Mouse (Mus musculus): ENCODE measurements around the gene Capn12. TPM values are rescaled to one million over a fixed set of nuclear protein-coding genes. Genes with fewer than 3 reads are reported as not detected.

Gene Capn12
- polyA plus RNA-seq, 1 experiment from 2014 or later: 0.54 TPM

DNA sequence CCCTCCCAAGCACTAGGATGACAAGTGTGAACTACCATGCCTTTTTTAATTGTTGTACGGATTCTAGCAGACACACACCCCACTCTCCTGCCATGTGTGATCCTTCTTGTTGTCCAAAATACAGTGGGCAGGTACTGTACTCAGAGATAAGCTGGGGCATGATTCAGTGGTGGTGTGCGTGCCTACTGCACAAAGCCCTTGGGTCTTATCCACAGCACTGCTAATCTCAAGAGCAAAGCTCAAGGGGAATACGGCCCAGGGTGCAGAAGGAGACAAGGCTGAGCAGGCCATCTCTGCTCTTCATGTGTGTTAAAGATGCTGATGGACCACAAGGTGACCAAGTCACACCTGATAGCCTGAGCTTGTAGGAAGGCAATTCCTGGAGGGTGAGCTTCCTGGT, 40.0 kb downstream of the Capn12 start:
- H3K36me3 ChIP-seq (ENCODE audit: control insufficient read depth, insufficient read depth, low read length): 0 out of 2 replicates have a peak, but pooled peaks cover 6% of the 10 kb centered on the region
- ATAC-seq: no peak
- WGBS: 92% methylated on average over 3 of the region's 3 CpGs
- H3K27me3 ChIP-seq (replicated peaks; ENCODE audit: control insufficient read depth, insufficient read depth, low read length): no peaks in the 10 kb centered on the region
- no peak overlapping the region for H3K4me3 ChIP-seq (ENCODE audit: low read length)
- H3K27ac ChIP-seq (ENCODE audit: low read depth, low read length): no peak overlapping the region
- no peaks in the 10 kb centered on the region for H3K9me3 ChIP-seq (ENCODE audit: control insufficient read depth, low read length)
- H3K4me2 ChIP-seq (ENCODE audit: low read length): no peak overlapping the region
- H3K9ac ChIP-seq (ENCODE audit: low read depth, low read length): no peak overlapping the region
- peaks cover 52% of the 10 kb centered on the region for H3K4me1 ChIP-seq (ENCODE audit: control insufficient read depth, insufficient read depth, low read depth, low read length)

DNA sequence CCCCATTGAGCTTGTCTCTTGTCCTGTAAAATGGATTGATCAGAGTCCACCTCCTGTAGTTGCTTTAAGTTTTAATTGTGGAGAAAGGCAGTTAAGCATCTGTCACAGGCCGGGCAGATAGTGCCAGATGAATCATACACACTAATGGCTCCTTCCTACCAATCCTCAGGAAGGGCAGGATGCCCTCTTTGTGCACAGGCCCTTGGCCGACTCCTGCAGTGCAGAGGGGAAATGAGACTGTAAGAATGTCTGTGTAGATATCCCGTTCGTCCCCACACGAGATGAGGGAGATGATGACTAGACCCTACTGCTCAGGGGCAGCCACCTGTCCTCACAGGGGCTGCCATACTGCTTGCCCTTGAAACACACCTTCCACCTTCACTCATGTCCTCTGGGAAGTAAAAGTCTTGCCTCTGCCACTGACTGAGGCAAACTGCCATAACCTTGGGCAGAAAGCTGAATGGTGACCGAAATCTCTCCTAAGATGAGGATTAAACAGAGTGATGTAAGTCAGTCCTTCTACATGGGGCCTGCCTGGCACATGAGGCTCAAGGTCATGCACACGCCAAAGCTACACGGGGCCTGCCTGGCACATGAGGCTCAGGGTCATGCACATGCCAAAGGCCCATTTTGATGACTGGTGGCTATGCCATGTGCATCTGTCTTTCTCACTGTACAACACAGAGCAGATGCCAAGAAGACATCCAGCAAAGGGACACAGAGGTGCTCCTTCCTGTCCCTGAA, 40.7 kb downstream of the Capn12 start:
- Histone ChIP-seq H3K9me3 (ENCODE audit: control insufficient read depth, low read length) (no peaks in the 10 kb centered on the region), H3K4me2 (ENCODE audit: low read length) (no peak overlapping the region), H3K4me3 (ENCODE audit: low read length) (no peak overlapping the region), H3K36me3 (ENCODE audit: control insufficient read depth, insufficient read depth, low read length) (0 out of 2 replicates have a peak, but pooled peaks cover 6% of the 10 kb centered on the region), H3K27me3 (replicated peaks; ENCODE audit: control insufficient read depth, insufficient read depth, low read length) (no peaks in the 10 kb centered on the region), H3K27ac (ENCODE audit: low read depth, low read length) (peak overlapping the region; percentile 37; the same call in 1 of the 2 replicates), H3K9ac (ENCODE audit: low read depth, low read length) (no peak overlapping the region), H3K4me1 (ENCODE audit: control insufficient read depth, insufficient read depth, low read depth, low read length) (peaks cover 52% of the 10 kb centered on the region)
- no peak for ATAC-seq
- WGBS: 74% methylated on average over 8 of the region's 8 CpGs

DNA sequence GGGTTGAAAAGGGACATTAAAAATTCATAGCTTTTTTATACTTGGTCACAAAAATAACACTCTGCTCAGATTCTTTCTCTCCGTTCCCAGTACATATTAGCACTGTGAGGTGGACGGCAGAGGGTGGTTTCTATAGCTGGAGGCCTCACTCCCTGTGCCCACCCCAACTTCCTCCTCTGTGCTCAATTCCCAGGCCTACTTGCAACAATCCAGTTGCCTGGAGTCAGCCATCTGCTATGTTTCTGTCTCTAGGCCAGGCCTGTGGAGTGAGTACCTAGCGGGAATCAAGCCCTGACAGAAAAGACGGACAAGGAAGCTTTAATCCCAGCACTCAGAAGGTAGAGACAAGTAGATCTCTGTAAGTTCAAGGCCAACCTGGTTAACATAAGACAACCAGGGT, 41.4 kb downstream of the Capn12 start:
- H3K27me3 ChIP-seq (replicated peaks; ENCODE audit: control insufficient read depth, insufficient read depth, low read length): no peaks in the 10 kb centered on the region
- 0 out of 2 replicates have a peak, but pooled peaks cover 6% of the 10 kb centered on the region for H3K36me3 ChIP-seq (ENCODE audit: control insufficient read depth, insufficient read depth, low read length)
- no peak overlapping the region for H3K4me3 ChIP-seq (ENCODE audit: low read length)
- H3K4me1 ChIP-seq (ENCODE audit: control insufficient read depth, insufficient read depth, low read depth, low read length): peaks cover 48% of the 10 kb centered on the region
- peak overlapping the region; percentile 20 for H3K27ac ChIP-seq (ENCODE audit: low read depth, low read length)
- WGBS: 61% methylated on average over 4 of the region's 4 CpGs
- H3K9me3 ChIP-seq (ENCODE audit: control insufficient read depth, low read length): no peaks in the 10 kb centered on the region
- no peak for ATAC-seq
- no peak overlapping the region for H3K9ac ChIP-seq (ENCODE audit: low read depth, low read length)
- no peak overlapping the region for H3K4me2 ChIP-seq (ENCODE audit: low read length)

GRCm38 (mm10) chr7:28923865-28924291, 42.7 kb downstream of the Capn12 start:
- ATAC-seq: no peak
- Histone ChIP-seq H3K4me3 (ENCODE audit: low read length) (no peak overlapping the region), H3K9me3 (ENCODE audit: control insufficient read depth, low read length) (no peaks in the 10 kb centered on the region), H3K27me3 (replicated peaks; ENCODE audit: control insufficient read depth, insufficient read depth, low read length) (no peaks in the 10 kb centered on the region), H3K36me3 (ENCODE audit: control insufficient read depth, insufficient read depth, low read length) (0 out of 2 replicates have a peak, but pooled peaks cover 3% of the 10 kb centered on the region), H3K9ac (ENCODE audit: low read depth, low read length) (peak overlapping the region; percentile 32; the same call in 1 of the 2 replicates), H3K27ac (ENCODE audit: low read depth, low read length) (peak overlapping the region; percentile 67), H3K4me1 (ENCODE audit: control insufficient read depth, insufficient read depth, low read depth, low read length) (peaks cover 42% of the 10 kb centered on the region), H3K4me2 (ENCODE audit: low read length) (no peak overlapping the region)
- 11% methylated on average over 4 of the region's 4 CpGs for whole genome bisulfite sequencing

- no peak for ATAC-seq
- Histone ChIP-seq H3K36me3 (ENCODE audit: control insufficient read depth, insufficient read depth, low read length) (0 out of 2 replicates have a peak, but pooled peaks cover 3% of the 10 kb centered on the region), H3K9me3 (ENCODE audit: control insufficient read depth, low read length) (no peaks in the 10 kb centered on the region), H3K9ac (ENCODE audit: low read depth, low read length) (no peak overlapping the region), H3K4me3 (ENCODE audit: low read length) (no peak overlapping the region), H3K27me3 (replicated peaks; ENCODE audit: control insufficient read depth, insufficient read depth, low read length) (no peaks in the 10 kb centered on the region), H3K4me2 (ENCODE audit: low read length) (no peak overlapping the region), H3K4me1 (ENCODE audit: control insufficient read depth, insufficient read depth, low read depth, low read length) (peaks cover 35% of the 10 kb centered on the region), H3K27ac (ENCODE audit: low read depth, low read length) (no peak overlapping the region)
- 82% methylated on average over 3 of the region's 3 CpGs for WGBS
Measured at GRCm38 (mm10) chr7:28924802-28925201, 43.6 kb downstream of the Capn12 start.

DNA sequence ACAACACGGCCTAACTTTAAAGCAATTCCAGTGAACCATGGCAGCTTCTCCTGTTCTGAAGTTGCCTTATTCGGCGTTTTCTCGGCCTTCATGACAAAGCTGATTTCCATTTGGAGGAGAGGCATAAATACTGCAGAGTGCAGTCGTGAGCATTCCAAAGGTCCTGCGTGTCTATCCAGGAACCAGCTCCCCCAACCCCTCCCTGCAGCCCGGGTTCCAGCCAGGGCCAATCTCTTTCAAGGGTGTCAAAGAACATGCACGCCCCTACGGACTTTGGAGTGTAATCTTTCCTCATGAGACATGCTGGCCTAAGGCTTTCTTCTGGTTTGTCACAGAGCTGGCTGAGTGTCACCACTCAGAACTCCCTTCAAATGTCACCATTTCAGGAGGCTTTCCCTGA, 44.1 kb downstream of the Capn12 start:
- Histone ChIP-seq H3K9ac (ENCODE audit: low read depth, low read length) (no peak overlapping the region), H3K36me3 (ENCODE audit: control insufficient read depth, insufficient read depth, low read length) (0 out of 2 replicates have a peak, but pooled peaks cover 3% of the 10 kb centered on the region), H3K4me2 (ENCODE audit: low read length) (no peak overlapping the region), H3K4me1 (ENCODE audit: control insufficient read depth, insufficient read depth, low read depth, low read length) (peaks cover 31% of the 10 kb centered on the region), H3K9me3 (ENCODE audit: control insufficient read depth, low read length) (no peaks in the 10 kb centered on the region), H3K27ac (ENCODE audit: low read depth, low read length) (no peak overlapping the region), H3K4me3 (ENCODE audit: low read length) (no peak overlapping the region), H3K27me3 (replicated peaks; ENCODE audit: control insufficient read depth, insufficient read depth, low read length) (no peaks in the 10 kb centered on the region)
- WGBS: 47% methylated on average over 9 of the region's 9 CpGs
- ATAC-seq: no peak

GRCm38 (mm10) chr7:28926172-28926571, 45.0 kb downstream of the Capn12 start:
- Histone ChIP-seq H3K4me2 (ENCODE audit: low read length) (no peak overlapping the region), H3K27ac (ENCODE audit: low read depth, low read length) (no peak overlapping the region), H3K9ac (ENCODE audit: low read depth, low read length) (no peak overlapping the region), H3K36me3 (ENCODE audit: control insufficient read depth, insufficient read depth, low read length) (0 out of 2 replicates have a peak, but pooled peaks cover 3% of the 10 kb centered on the region), H3K9me3 (ENCODE audit: control insufficient read depth, low read length) (no peaks in the 10 kb centered on the region), H3K27me3 (replicated peaks; ENCODE audit: control insufficient read depth, insufficient read depth, low read length) (no peaks in the 10 kb centered on the region), H3K4me1 (ENCODE audit: control insufficient read depth, insufficient read depth, low read depth, low read length) (peaks cover 28% of the 10 kb centered on the region), H3K4me3 (ENCODE audit: low read length) (no peak overlapping the region)
- WGBS: 55% methylated on average over 2 of the region's 2 CpGs
- ATAC-seq: no peak

- H3K4me1 ChIP-seq (ENCODE audit: control insufficient read depth, insufficient read depth, low read depth, low read length): peaks cover 5% of the 10 kb centered on the region
- WGBS: 66% methylated on average over 3 of the region's 3 CpGs
- no peak overlapping the region for H3K4me3 ChIP-seq (ENCODE audit: low read length)
- H3K4me2 ChIP-seq (ENCODE audit: low read length): no peak overlapping the region
- no peaks in the 10 kb centered on the region for H3K36me3 ChIP-seq (ENCODE audit: control insufficient read depth, insufficient read depth, low read length)
- no peak overlapping the region for H3K27ac ChIP-seq (ENCODE audit: low read depth, low read length)
- no peaks in the 10 kb centered on the region for H3K9me3 ChIP-seq (ENCODE audit: control insufficient read depth, low read length)
- no peak for ATAC-seq
- no peaks in the 10 kb centered on the region for H3K27me3 ChIP-seq (replicated peaks; ENCODE audit: control insufficient read depth, insufficient read depth, low read length)
- H3K9ac ChIP-seq (ENCODE audit: low read depth, low read length): no peak overlapping the region
Measured at GRCm38 (mm10) chr7:28929381-28929780, 48.2 kb downstream of the Capn12 start.

DNA sequence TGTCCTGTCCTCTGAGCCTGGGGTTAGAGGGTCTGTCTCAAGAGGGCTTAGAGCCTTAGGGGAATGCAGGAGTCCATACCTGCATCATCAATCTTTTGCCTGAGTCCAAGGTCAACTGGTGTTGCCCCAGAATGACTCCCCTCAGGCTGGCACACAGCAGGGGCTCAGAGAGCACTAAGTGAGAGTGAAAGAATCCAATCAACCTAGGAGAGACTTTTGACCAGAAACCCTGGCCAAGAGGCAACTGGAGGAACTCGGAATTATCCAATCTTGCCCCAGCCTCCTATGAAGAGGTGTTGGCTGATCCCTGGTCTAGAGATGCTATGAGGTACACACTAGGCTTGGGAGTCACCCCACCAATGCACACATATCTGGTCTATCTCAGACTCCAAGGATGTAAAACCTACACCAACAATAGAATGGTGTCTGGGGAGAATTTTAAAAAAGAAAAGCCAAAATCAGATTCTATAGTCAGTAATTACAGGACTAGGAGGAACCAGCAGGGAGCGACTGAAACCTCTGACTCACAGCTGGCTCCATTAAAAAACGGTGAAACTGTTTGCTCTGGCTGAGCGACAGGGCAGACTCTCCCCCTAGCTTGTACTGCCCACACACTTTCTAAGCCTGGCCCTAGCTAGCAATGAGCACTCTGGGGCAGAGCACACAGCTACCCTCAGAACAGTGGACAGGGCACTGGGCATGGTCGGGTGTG, 49.3 kb downstream of the Capn12 start:
- Histone ChIP-seq H3K4me2 (ENCODE audit: low read length) (no peak overlapping the region), H3K9ac (ENCODE audit: low read depth, low read length) (no peak overlapping the region), H3K36me3 (ENCODE audit: control insufficient read depth, insufficient read depth, low read length) (no peaks in the 10 kb centered on the region), H3K4me3 (ENCODE audit: low read length) (no peak overlapping the region), H3K4me1 (ENCODE audit: control insufficient read depth, insufficient read depth, low read depth, low read length) (no peaks in the 10 kb centered on the region; the same call in 1 of the 2 replicates), H3K27me3 (replicated peaks; ENCODE audit: control insufficient read depth, insufficient read depth, low read length) (no peaks in the 10 kb centered on the region), H3K9me3 (ENCODE audit: control insufficient read depth, low read length) (no peaks in the 10 kb centered on the region), H3K27ac (ENCODE audit: low read depth, low read length) (no peak overlapping the region)
- ATAC-seq: no peak
- WGBS: 56% methylated on average over 5 of the region's 5 CpGs
